Mouse (Mus musculus) small intestine, adult 2 months (tissue): ENCODE results near the gene Taar3. TPM values are rescaled to one million over a fixed set of nuclear protein-coding genes. Genes with fewer than 3 reads are reported as not detected.

Experiments
- H3K27ac ChIP-seq: fragments of 200-500 bp; 2 replicates; pipeline ENCODE4 v1.5.1; 2012; ENCODE audit warnings: low read depth, low read length, control low read depth, inconsistent platforms; ENCODE audit not compliant: insufficient read depth
- H3K27me3 ChIP-seq: fragments of 200-500 bp; 2 replicates; pipeline ENCODE4 v1.6.1; 2012; ENCODE audit warnings: mild to moderate bottlenecking, moderate library complexity, low read length, inconsistent platforms; ENCODE audit not compliant: control insufficient read depth, insufficient read depth
- H3K36me3 ChIP-seq: fragments of 200-500 bp; 2 replicates; pipeline ENCODE4 v1.6.1; 2012; ENCODE audit warnings: mild to moderate bottlenecking, low read length, control low read depth, inconsistent platforms; ENCODE audit not compliant: control insufficient read depth, insufficient read depth
- H3K4me1 ChIP-seq: fragments of 200-500 bp; 2 replicates; pipeline ENCODE4 v1.6.1; 2012; ENCODE audit warnings: low read length, inconsistent platforms, mixed read lengths; ENCODE audit not compliant: control insufficient read depth, insufficient read depth, insufficient read length
- H3K4me3 ChIP-seq: fragments of 200-500 bp; 2 replicates; pipeline ENCODE4 v1.5.1; 2012; ENCODE audit warnings: low read depth, mild to moderate bottlenecking, control low read depth, inconsistent platforms, low read length, moderate library complexity
- CTCF ChIP-seq: fragments of 200-500 bp; IDR thresholded peaks from 2 replicates; pipeline ENCODE4 v1.5.1; 2012; ENCODE audit warnings: low read depth, mild to moderate bottlenecking, control low read depth, inconsistent platforms, low read length, moderate library complexity, mixed read lengths; ENCODE audit not compliant: insufficient replicate concordance, insufficient read length; ENCODE audit errors: extremely low read depth
- POLR2A ChIP-seq: fragments of 200-500 bp; IDR thresholded peaks from 2 replicates; pipeline ENCODE4 v1.6.1; 2012; ENCODE audit warnings: low read depth, mild to moderate bottlenecking, control low read depth, inconsistent platforms, low read length, moderate library complexity
- WGBS: fragments of 180-500 bp; shearing (Covaris S2); methylation state at CpG from one replicate; pipeline ENCODE4 v1.1.7; 2018; 5-methylcytosine and 5-hydroxymethylcytosine counted together
- polyA plus RNA-seq: library from polyadenylated mRNA; depleted of rRNA; stranded (reverse); fragments of >200 nt; gene quantifications from 2 replicates; pipeline ENCODE4 v1.2.3, GENCODE M21; 2012

Gene Taar3
- polyA plus RNA-seq, 1 experiment: not detected

GRCm38 (mm10) chr10:23942465-23942864, 6.9 kb upstream of the Taar3 start:
- TF ChIP-seq CTCF (peak; percentile 47; the same call in 1 of the 2 replicates), POLR2A (no peak)
- Histone ChIP-seq H3K27ac (no peak overlapping the region), H3K4me1 (no peaks in the 10 kb centered on the region), H3K36me3 (no peaks in the 10 kb centered on the region), H3K27me3 (no peaks in the 10 kb centered on the region), H3K4me3 (no peak overlapping the region)
- 74% methylated on average over 5 of the region's 5 CpGs for WGBS

GRCm38 (mm10) chr10:23948026-23948425, 1.3 kb upstream of the Taar3 start:
- TF ChIP-seq CTCF (no peak), POLR2A (no peak)
- no peaks in the 10 kb centered on the region for H3K36me3 ChIP-seq
- 41% methylated on average over 7 of the region's 7 CpGs for WGBS

GRCm38 (mm10) chr10:23951714-23952113, 2.4 kb downstream of the Taar3 start:
- H3K27me3 ChIP-seq: no peaks in the 10 kb centered on the region
- 79% methylated on average over 6 of the region's 6 CpGs for WGBS
- no peak overlapping the region for H3K27ac ChIP-seq
- no peaks in the 10 kb centered on the region for H3K36me3 ChIP-seq
- H3K4me3 ChIP-seq: no peak overlapping the region
- no peaks in the 10 kb centered on the region for H3K4me1 ChIP-seq
- TF ChIP-seq CTCF (no peak), POLR2A (no peak)

More at GRCm38 (mm10) chr10:23948026-23948425, 1.3 kb upstream of the Taar3 start:
- no peak overlapping the region for H3K4me3 ChIP-seq
- no peaks in the 10 kb centered on the region for H3K4me1 ChIP-seq
- H3K27ac ChIP-seq: no peak overlapping the region
- H3K27me3 ChIP-seq: no peaks in the 10 kb centered on the region

- WGBS: 21% methylated on average over 3 of the region's 3 CpGs
- Histone ChIP-seq H3K27me3 (no peaks in the 10 kb centered on the region), H3K36me3 (no peaks in the 10 kb centered on the region), H3K27ac (no peak overlapping the region), H3K4me1 (peaks cover 2% of the 10 kb centered on the region; the same call in 1 of the 2 replicates), H3K4me3 (no peak overlapping the region)
- TF ChIP-seq POLR2A: no peak
- no peak for TF ChIP-seq CTCF
Measured at GRCm38 (mm10) chr10:23959071-23959470, 9.7 kb downstream of the Taar3 start.

GRCm38 (mm10) chr10:23960444-23960915, 11.1 kb downstream of the Taar3 start, which contains the start of gene Taar4:
TSS of gene Taar4 (plus strand) at chr10:23960494.
- H3K36me3 ChIP-seq: no peaks in the 10 kb centered on the region
- H3K4me1 ChIP-seq: peaks cover 2% of the 10 kb centered on the region; the same call in 1 of the 2 replicates
- H3K27me3 ChIP-seq: no peaks in the 10 kb centered on the region
- TF ChIP-seq CTCF (no peak), POLR2A (no peak)
- no peak within 1 kb of the TSS for H3K4me3 ChIP-seq
- H3K27ac ChIP-seq: no peak within 1 kb of the TSS
- 92% methylated on average over 13 of the region's 13 CpGs for WGBS

- 37% methylated on average over 3 of the region's 3 CpGs for WGBS
- H3K4me1 ChIP-seq: peaks cover 2% of the 10 kb centered on the region; the same call in 1 of the 2 replicates
- H3K27ac ChIP-seq: no peak overlapping the region
- no peak for TF ChIP-seq POLR2A
- H3K36me3 ChIP-seq: no peaks in the 10 kb centered on the region
- H3K4me3 ChIP-seq: no peak overlapping the region
- no peaks in the 10 kb centered on the region for H3K27me3 ChIP-seq
Measured at GRCm38 (mm10) chr10:23963444-23963843, 14.1 kb downstream of the Taar3 start.

- H3K4me1 ChIP-seq: no peaks in the 10 kb centered on the region
- no peaks in the 10 kb centered on the region for H3K36me3 ChIP-seq
- H3K4me3 ChIP-seq: no peak overlapping the region
- H3K27me3 ChIP-seq: no peaks in the 10 kb centered on the region
- no peak overlapping the region for H3K27ac ChIP-seq
- TF ChIP-seq CTCF (no peak), POLR2A (no peak)
- 92% methylated on average over 6 of the region's 6 CpGs for WGBS
Measured at GRCm38 (mm10) chr10:23964921-23965610, 15.7 kb downstream of the Taar3 start.

- H3K36me3 ChIP-seq: no peaks in the 10 kb centered on the region
- WGBS: 88% methylated on average over 11 of the region's 11 CpGs
- H3K27me3 ChIP-seq: no peaks in the 10 kb centered on the region
- no peaks in the 10 kb centered on the region for H3K4me1 ChIP-seq
- no peak for TF ChIP-seq POLR2A
- no peak for TF ChIP-seq CTCF
- no peak within 1 kb of the TSS for H3K27ac ChIP-seq
- H3K4me3 ChIP-seq: no peak within 1 kb of the TSS
Measured at GRCm38 (mm10) chr10:23970656-23971165, 21.4 kb downstream of the Taar3 start, which contains the start of gene Taar5. TSS of gene Taar5 (plus strand) at chr10:23970706.
